Mouse (Mus musculus) lung, embryonic 15.5 days (tissue): Measurements from ENCODE around the gene Lrp5. TPM values are rescaled to one million over a fixed set of nuclear protein-coding genes. Genes with fewer than 3 reads are reported as not detected.
"Not testable (repeated sequence)": the region's sequence is repeated elsewhere in the genome, so short reads cannot be mapped to it uniquely, and the experiment has no call there.

Experiments used
- ATAC-seq: fragments of 200-750 bp; cut with Nextera tagmentation; 2 replicates; pipeline ENCODE4 v1.8.0; 2017; ENCODE audit warnings: moderate number of reproducible peaks, borderline replicate concordance; ENCODE audit not compliant: low FRiP score, low TSS enrichment; ENCODE audit errors: extremely low read depth
- H3K27ac ChIP-seq: fragments of 300-500 bp; sonication (generic); 2 replicates; pipeline ENCODE4 v1.5.1; 2015; ENCODE audit warnings: moderate library complexity, mild to moderate bottlenecking, inconsistent platforms
- H3K27me3 ChIP-seq: fragments of 300-500 bp; sonication (generic); 2 replicates; pipeline ENCODE4 v1.6.1; 2015; ENCODE audit warnings: inconsistent platforms
- H3K36me3 ChIP-seq: fragments of 300-500 bp; sonication (generic); 2 replicates; pipeline ENCODE4 v1.6.1; 2015; ENCODE audit warnings: inconsistent platforms
- H3K4me1 ChIP-seq: fragments of 300-500 bp; sonication (generic); 2 replicates; pipeline ENCODE4 v1.6.1; 2015; ENCODE audit warnings: inconsistent platforms
- H3K4me2 ChIP-seq: fragments of 300-500 bp; sonication (generic); 2 replicates; pipeline ENCODE4 v1.6.1; 2015; ENCODE audit warnings: inconsistent platforms, mild to moderate bottlenecking, moderate library complexity
- H3K4me3 ChIP-seq: fragments of 300-500 bp; sonication (generic); 2 replicates; pipeline ENCODE4 v1.5.1; 2015; ENCODE audit warnings: mild to moderate bottlenecking, inconsistent platforms
- H3K9ac ChIP-seq: fragments of 300-500 bp; sonication (generic); 2 replicates; pipeline ENCODE4 v1.6.1; 2015; ENCODE audit warnings: inconsistent platforms
- H3K9me3 ChIP-seq: fragments of 300-500 bp; sonication (generic); 2 replicates; pipeline ENCODE4 v1.6.1; 2016; ENCODE audit warnings: inconsistent platforms
- whole genome bisulfite sequencing: fragments of 180-500 bp; shearing (Covaris S2); methylation state at CpG from one replicate; pipeline ENCODE4 v1.1.7; 2015; 5-methylcytosine and 5-hydroxymethylcytosine counted together
- polyA plus RNA-seq: library from polyadenylated mRNA; unstranded; fragments of >200 nt; fragmentation: Nextera tagmentation; extraction: Ambion mirVana; gene quantifications from 2 replicates; pipeline ENCODE4 v1.2.1, GENCODE M21; 2015

Lrp5 gene
- polyA plus RNA-seq, 1 experiment from 2014 or later, result 7.7 TPM

DNA sequence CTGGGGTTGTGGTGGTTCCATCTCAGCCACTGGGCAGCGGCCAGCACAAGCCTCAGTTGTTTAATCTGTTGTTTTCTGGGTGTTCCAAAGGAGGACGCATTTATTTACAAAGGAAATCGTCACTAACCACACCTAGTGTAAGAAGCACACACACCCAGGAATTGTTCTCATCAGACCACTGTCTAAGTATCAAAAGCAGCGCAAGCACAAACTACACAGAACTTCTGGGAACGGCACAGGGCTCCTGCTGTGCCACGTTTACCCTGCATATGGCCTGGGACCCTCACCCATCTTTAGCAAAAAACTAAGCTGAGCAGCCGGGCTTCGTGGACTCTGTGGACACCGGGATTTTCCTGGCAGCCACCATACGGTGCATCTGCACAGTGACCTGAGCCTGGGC lies 17.8 kb downstream of the Lrp5 start:
- WGBS, result 66% methylated on average over 10 of the region's 10 CpGs
- no peak for ATAC-seq
- Histone ChIP-seq H3K9ac (no peak overlapping the region), H3K4me1 (peaks cover 60% of the 10 kb centered on the region), H3K4me3 (no peak overlapping the region), H3K27me3 (no peaks in the 10 kb centered on the region), H3K36me3 (peaks cover 12% of the 10 kb centered on the region), H3K4me2 (no peak overlapping the region; the same call in 1 of the 2 replicates), H3K27ac (peak overlapping the region; percentile 85), H3K9me3 (no peaks in the 10 kb centered on the region)

DNA sequence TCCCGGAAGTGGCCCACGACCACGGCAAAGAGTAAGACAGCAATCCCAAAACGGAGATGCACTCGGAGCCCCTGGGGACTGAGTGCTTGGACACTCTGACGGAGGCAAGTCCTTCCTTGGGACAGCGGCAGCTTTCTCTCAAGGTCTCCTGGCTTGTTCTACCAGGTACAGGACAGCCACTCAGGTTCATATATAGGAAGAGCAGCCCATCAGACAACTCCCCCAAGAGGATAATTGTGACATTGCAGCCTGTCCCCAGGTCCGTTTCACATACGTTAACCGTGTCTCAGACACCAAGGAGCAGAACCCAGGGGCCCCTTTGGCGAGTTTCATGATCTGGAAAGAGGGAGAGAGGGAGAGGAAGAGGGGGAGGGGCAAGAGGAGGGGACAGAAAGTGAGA lies 18.4 kb downstream of the Lrp5 start:
- Histone ChIP-seq H3K27me3 (no peaks in the 10 kb centered on the region), H3K36me3 (peaks cover 9% of the 10 kb centered on the region), H3K9me3 (no peaks in the 10 kb centered on the region), H3K27ac (peak overlapping the region; percentile 74; the same call in 1 of the 2 replicates), H3K4me3 (no peak overlapping the region), H3K4me2 (no peak overlapping the region), H3K4me1 (peaks cover 60% of the 10 kb centered on the region), H3K9ac (no peak overlapping the region)
- 66% methylated on average over 11 of the region's 11 CpGs for WGBS
- ATAC-seq, result no peak

DNA sequence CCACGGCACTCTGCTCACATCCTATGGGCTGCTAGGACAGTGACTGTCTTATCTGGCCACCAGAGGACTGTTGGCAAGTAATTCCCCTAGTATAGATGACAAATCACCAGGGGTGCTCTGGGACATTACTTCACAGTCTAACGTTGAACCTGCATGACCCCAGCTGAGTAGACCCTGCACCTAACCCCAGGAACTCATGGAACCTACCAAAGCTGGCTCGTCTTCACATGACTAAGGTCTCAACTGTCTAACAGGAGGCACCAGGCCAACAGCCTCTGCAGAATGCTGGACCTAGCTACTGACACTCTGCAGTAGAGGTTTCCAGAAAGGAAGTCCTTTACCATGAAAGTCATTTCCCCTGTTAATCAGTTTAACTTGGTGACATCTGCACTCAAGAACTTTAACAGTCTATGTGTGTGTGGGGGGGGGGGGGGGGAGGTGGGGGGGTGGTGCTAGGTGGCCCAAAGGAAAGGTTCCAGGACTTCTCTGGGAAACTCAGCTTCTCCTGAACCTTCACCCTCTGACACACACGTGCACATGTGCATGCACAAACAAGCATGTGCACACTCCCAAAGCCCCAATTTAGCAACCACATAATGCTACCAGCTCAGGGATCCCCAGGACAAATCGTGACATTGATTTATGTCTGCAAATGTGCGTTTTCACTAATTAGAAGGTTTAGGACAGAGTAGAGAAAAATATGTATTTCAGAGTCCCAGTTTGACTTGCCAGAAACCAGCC lies 19.0 kb downstream of the Lrp5 start:
- peak overlapping the region; percentile 74 for H3K27ac ChIP-seq

DNA sequence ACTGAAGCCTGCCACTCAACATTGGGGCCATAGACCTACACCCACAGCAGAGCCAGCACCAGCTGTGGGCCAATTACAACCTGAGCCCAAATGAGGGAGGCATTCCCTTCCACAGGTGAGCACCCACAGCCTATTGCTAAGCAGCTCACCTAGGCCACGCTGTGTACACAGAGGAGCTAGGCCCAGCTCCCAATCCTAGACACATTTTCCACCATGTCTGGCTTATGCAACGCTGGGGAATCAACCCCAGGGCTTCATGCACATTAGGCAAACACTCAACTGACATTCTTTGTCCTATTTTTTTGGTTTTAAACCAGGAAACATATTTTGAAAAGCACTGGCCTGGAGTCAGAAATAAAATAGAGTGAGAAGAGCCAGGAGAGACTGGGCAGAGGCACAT lies 19.7 kb downstream of the Lrp5 start:
- Histone ChIP-seq H3K27me3 (no peaks in the 10 kb centered on the region), H3K27ac (peak overlapping the region; percentile 74), H3K4me1 (peaks cover 60% of the 10 kb centered on the region), H3K9me3 (no peaks in the 10 kb centered on the region), H3K4me3 (no peak overlapping the region), H3K36me3 (no peaks in the 10 kb centered on the region), H3K9ac (no peak overlapping the region), H3K4me2 (no peak overlapping the region)
- no peak for ATAC-seq
- WGBS, result 71% methylated on average over 2 of the region's 2 CpGs

More for the DNA sequence above, 19.0 kb downstream of the Lrp5 start:
- H3K9me3 ChIP-seq, result no peaks in the 10 kb centered on the region
- no peak for ATAC-seq
- no peak overlapping the region for H3K4me2 ChIP-seq
- peaks cover 3% of the 10 kb centered on the region for H3K36me3 ChIP-seq
- no peaks in the 10 kb centered on the region for H3K27me3 ChIP-seq
- H3K4me1 ChIP-seq, result peaks cover 60% of the 10 kb centered on the region
- no peak overlapping the region for H3K9ac ChIP-seq
- H3K4me3 ChIP-seq, result no peak overlapping the region
- WGBS, result 62% methylated on average over 6 of the region's 6 CpGs

DNA sequence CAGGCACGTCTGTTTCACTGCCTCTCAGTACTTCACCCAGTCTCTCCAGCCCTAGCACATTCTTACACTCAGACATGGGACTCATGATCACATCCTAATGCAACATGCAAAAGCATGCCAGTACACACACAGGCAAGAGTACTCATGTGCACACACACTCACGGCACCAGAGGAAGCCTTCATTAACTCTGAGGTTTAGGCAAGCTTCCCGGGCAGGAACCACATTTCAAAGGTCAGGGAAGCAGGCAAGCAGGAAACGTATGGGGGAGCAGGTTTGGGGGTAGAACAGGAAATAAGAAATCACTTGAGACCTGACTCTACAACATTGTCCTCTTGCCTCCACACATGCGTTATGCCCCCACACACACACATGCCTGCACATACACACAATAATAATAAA lies 20.9 kb downstream of the Lrp5 start:
- Histone ChIP-seq H3K4me1 (peaks cover 57% of the 10 kb centered on the region), H3K4me2 (no peak overlapping the region), H3K4me3 (no peak overlapping the region), H3K9me3 (no peaks in the 10 kb centered on the region), H3K27ac (peak overlapping the region; percentile 74), H3K36me3 (no peaks in the 10 kb centered on the region), H3K9ac (no peak overlapping the region), H3K27me3 (no peaks in the 10 kb centered on the region)
- 37% methylated on average over 5 of the region's 5 CpGs for WGBS
- ATAC-seq, result no peak

DNA sequence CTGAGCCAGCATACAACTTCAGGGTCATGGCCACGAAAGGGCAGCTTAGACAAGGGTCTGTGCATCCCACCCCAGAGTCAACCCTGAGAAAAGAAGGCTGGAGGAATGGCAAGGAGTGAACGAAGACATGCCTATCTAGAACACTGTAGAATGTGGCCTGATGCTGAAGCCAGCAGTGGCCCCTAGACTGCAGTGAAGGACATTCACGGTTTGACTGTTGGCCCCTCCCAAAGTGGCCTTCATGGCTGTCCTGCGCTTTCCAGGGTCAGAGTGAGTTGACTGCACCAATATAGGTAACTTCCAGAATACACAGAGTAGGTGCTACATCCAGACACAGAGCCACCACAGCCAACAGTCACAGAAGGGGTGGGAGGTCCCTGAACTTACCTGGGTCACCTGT lies 28.4 kb downstream of the Lrp5 start:
- H3K4me1 ChIP-seq, result peaks cover 18% of the 10 kb centered on the region; the same call in 1 of the 2 replicates
- H3K36me3 ChIP-seq, result peaks cover 22% of the 10 kb centered on the region
- H3K27me3 ChIP-seq, result no peaks in the 10 kb centered on the region
- H3K9ac ChIP-seq, result no peak overlapping the region
- no peak for ATAC-seq
- no peak overlapping the region for H3K4me2 ChIP-seq
- H3K4me3 ChIP-seq, result no peak overlapping the region
- H3K27ac ChIP-seq, result no peak overlapping the region
- H3K9me3 ChIP-seq, result no peaks in the 10 kb centered on the region
- WGBS, result 96% methylated on average over 4 of the region's 4 CpGs

DNA sequence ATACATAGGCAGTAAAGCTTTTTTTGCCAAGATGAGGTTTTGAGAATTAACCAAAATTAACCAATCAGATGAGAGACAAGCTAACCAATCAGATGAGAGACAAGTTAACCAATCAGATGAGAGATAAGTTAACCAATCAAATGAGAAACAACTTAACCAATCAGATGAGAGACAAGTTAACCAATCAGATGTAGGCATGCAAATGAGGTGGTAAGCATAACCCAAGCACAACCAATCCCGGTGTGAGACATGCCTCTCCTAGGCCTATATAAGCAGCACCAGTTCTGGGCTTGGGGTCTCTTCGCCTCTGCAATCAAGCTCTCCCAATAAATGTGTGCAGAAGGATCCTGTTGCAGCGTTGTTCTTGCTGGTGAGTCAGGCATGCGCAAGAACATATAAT lies 29.3 kb downstream of the Lrp5 start:
- H3K27me3 ChIP-seq, H3K9ac ChIP-seq, H3K9me3 ChIP-seq, H3K4me3 ChIP-seq, H3K27ac ChIP-seq, H3K4me2 ChIP-seq, ATAC-seq: not testable (repeated sequence)
- WGBS, result 96% methylated on average over 4 of the region's 4 CpGs
- H3K36me3 ChIP-seq, result peaks cover 28% of the 10 kb centered on the region
- H3K4me1 ChIP-seq, result peaks cover 18% of the 10 kb centered on the region; the same call in 1 of the 2 replicates

DNA sequence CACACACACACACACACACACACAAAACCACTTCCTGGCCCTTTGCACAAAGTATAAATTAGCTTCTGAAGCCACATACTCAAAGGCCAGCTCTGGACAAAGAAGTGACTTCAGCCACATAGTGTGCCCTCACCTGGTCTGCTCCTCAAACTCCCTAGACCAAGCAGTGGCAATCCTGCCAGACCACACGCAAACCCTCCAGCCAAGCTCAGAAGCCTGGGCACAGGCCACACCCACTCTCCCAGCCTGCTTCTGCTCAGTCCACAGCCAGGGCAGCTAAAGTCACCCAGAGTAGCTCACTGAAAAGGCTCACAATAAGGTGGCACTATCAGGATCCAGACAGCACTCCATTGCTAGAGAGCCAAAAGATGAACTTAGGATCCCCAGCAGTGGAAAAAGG lies 30.2 kb downstream of the Lrp5 start:
- Histone ChIP-seq H3K4me1 (peaks cover 18% of the 10 kb centered on the region; the same call in 1 of the 2 replicates), H3K9me3 (no peaks in the 10 kb centered on the region), H3K36me3 (peaks cover 38% of the 10 kb centered on the region), H3K27ac (peak overlapping the region; percentile 29; the same call in 1 of the 2 replicates), H3K4me2 (no peak overlapping the region), H3K27me3 (no peaks in the 10 kb centered on the region), H3K4me3 (no peak overlapping the region), H3K9ac (no peak overlapping the region)
- no peak for ATAC-seq
- 67% methylated on average over 1 of the region's 1 CpGs for WGBS

DNA sequence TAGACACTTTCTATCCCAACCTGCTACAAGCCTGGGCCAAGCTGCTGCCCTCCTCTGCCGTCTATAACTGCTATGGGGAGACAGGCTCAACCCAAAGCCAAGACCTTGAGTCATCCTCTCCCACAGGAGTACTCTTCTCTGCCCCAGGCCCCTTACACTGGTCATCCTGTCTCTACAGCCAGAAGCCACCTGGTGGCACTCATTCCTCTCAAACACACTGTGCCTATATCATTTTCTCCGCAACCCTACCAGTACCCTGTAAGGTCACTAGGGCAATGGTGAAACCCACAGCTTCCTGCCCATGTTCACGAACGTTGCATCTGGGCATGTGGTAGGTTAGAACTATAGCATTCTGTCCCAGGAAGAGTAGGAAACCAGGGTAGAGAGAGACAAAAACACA lies 31.4 kb downstream of the Lrp5 start:
- Histone ChIP-seq H3K9ac (no peak overlapping the region), H3K4me3 (no peak overlapping the region), H3K27me3 (no peaks in the 10 kb centered on the region), H3K27ac (0 out of 2 replicates have a peak overlapping the region, but pooled peaks have one; percentile 2), H3K9me3 (no peaks in the 10 kb centered on the region), H3K36me3 (peaks cover 49% of the 10 kb centered on the region), H3K4me1 (peaks cover 14% of the 10 kb centered on the region; the same call in 1 of the 2 replicates), H3K4me2 (no peak overlapping the region)
- 0 out of 2 replicates have a peak, but pooled peaks have one; percentile 33 for ATAC-seq
- WGBS, result 62% methylated on average over 4 of the region's 4 CpGs

DNA sequence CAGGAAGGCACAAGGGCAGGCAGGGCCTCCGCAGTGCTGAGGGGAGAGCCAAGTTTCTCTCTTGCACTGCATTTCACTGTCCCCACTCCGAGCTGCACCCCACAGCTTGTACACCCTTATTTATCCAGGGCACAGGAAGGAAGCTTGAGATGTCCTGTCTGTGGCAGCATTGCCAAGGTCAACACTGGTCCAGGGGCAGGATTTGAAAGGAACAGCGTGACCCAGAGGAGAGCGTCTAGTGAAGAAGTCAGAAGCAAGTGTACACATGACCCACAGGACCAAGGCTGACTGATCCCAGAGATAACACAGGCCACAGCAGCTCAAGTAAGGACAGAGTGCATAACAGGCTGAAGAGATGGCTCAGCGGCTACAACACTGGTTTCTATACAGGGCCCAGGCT lies 32.3 kb downstream of the Lrp5 start:
- Histone ChIP-seq H3K4me2 (no peak overlapping the region), H3K9me3 (no peaks in the 10 kb centered on the region), H3K9ac (no peak overlapping the region), H3K27me3 (no peaks in the 10 kb centered on the region), H3K27ac (peak overlapping the region; percentile 8), H3K4me1 (0 out of 2 replicates have a peak, but pooled peaks cover 7% of the 10 kb centered on the region), H3K36me3 (peaks cover 50% of the 10 kb centered on the region), H3K4me3 (no peak overlapping the region)
- ATAC-seq, result no peak; the same call in 1 of the 2 replicates
- WGBS, result 74% methylated on average over 5 of the region's 5 CpGs

DNA sequence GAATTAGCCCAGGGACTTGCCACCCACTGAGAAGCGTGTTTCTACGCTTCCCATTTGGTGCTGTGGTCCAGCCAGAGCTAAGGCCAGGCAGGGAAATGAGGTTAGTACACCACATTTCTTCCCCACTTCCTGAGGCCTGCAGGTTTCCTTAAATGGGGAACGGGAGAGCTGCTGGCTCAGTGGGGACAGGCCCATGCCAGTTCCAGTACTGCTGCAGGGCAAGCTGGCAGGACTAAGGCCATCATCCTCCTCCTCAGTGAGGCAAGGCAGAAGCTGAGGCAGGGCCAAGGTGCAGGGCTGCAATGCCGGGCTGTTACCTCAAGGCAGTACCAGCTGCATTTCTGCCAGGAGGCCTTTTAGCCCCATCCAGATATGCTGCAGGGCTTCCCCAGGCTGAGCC lies 32.9 kb downstream of the Lrp5 start:
- ATAC-seq, result no peak
- Histone ChIP-seq H3K9me3 (no peaks in the 10 kb centered on the region), H3K4me3 (no peak overlapping the region), H3K9ac (no peak overlapping the region), H3K36me3 (peaks cover 44% of the 10 kb centered on the region), H3K4me1 (0 out of 2 replicates have a peak, but pooled peaks cover 7% of the 10 kb centered on the region), H3K27ac (peak overlapping the region; percentile 8), H3K27me3 (no peaks in the 10 kb centered on the region), H3K4me2 (no peak overlapping the region)
- WGBS, result 73% methylated on average over 4 of the region's 4 CpGs

DNA sequence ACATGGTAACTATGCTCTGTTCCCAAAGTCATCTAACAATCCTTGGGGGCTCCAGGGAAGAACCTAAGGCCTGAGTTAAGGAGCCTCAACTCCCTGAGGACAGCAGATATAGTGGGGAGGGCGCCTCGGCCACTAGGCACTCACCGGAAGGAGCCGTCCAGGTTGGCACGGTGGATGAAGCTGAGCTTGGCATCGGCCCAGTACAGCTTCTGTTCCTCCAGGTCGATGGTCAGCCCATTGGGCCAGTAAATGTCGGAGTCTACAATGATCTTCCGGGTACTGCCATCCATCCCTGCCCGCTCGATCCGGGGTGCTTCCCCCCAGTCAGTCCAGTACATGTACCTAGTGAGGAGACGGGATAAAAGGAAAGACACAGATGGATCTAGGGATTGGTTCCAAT lies 34.4 kb downstream of the Lrp5 start:
- WGBS, result 98% methylated on average over 13 of the region's 13 CpGs

More for the DNA sequence above, 34.4 kb downstream of the Lrp5 start:
- no peak for ATAC-seq
- H3K4me2 ChIP-seq, result no peak overlapping the region
- H3K27ac ChIP-seq, result no peak overlapping the region
- no peak overlapping the region for H3K9ac ChIP-seq
- peaks cover 47% of the 10 kb centered on the region for H3K36me3 ChIP-seq
- 0 out of 2 replicates have a peak, but pooled peaks cover 7% of the 10 kb centered on the region for H3K4me1 ChIP-seq
- H3K4me3 ChIP-seq, result no peak overlapping the region
- no peaks in the 10 kb centered on the region for H3K9me3 ChIP-seq
- no peaks in the 10 kb centered on the region for H3K27me3 ChIP-seq
